Mouse (Mus musculus) C2C12 (cell line): ENCODE results near the gene Brd2. TPM values are rescaled to one million over a fixed set of nuclear protein-coding genes. Genes with fewer than 3 reads are reported as not detected.

ENCODE experiments used
- H3K27me3 ChIP-seq: one replicate; pipeline ENCODE4 v1.6.1; 2011; ENCODE audit not compliant: control insufficient read depth, insufficient read depth, insufficient read length
- H3K36me3 ChIP-seq: one replicate; pipeline ENCODE4 v1.6.1; 2011; ENCODE audit not compliant: control insufficient read depth, insufficient read depth
- H3K4me3 ChIP-seq: one replicate; pipeline ENCODE4 v1.5.1; 2011; ENCODE audit warnings: mild to moderate bottlenecking, control low read depth; ENCODE audit not compliant: poor library complexity, insufficient read depth, severe bottlenecking
- H3K79me2 ChIP-seq: one replicate; pipeline ENCODE4 v1.6.1; 2011; ENCODE audit not compliant: control insufficient read depth, insufficient read depth
- H3K79me3 ChIP-seq: one replicate; pipeline ENCODE4 v1.6.1; 2011; ENCODE audit warnings: low read depth, control low read depth
- H3ac ChIP-seq: one replicate; pipeline ENCODE3; 2011; ENCODE audit warnings: low read depth; ENCODE audit not compliant: control insufficient read depth, insufficient read length
- CEBPB ChIP-seq: IDR thresholded peaks from one replicate; pipeline ENCODE4 v1.6.1; 2011; ENCODE audit warnings: low read depth, mild to moderate bottlenecking, control low read depth, moderate library complexity
- CTCF ChIP-seq: IDR thresholded peaks from one replicate; pipeline ENCODE4 v1.5.1; 2011; ENCODE audit not compliant: control insufficient read depth, insufficient read depth, insufficient read length
- FOSL1 ChIP-seq: IDR thresholded peaks from one replicate; pipeline ENCODE4 v1.8.0; 2011; ENCODE audit warnings: mild to moderate bottlenecking, low read length; ENCODE audit not compliant: poor library complexity, insufficient read depth, severe bottlenecking
- MAX ChIP-seq: IDR thresholded peaks from one replicate; pipeline ENCODE4 v1.6.1; 2011; ENCODE audit warnings: mild to moderate bottlenecking, control low read depth
- MYOD1 ChIP-seq: IDR thresholded peaks from one replicate; pipeline ENCODE4 v1.6.1; 2011; ENCODE audit warnings: low read depth; ENCODE audit not compliant: control insufficient read depth, insufficient read length
- MYOG ChIP-seq: IDR thresholded peaks from one replicate; pipeline ENCODE4 v1.6.1; 2011; ENCODE audit not compliant: control insufficient read depth, insufficient read length; ENCODE audit errors: extremely low read depth
- USF1 ChIP-seq: IDR thresholded peaks from one replicate; pipeline ENCODE4 v1.6.1; 2011; ENCODE audit warnings: low read depth, mild to moderate bottlenecking, control low read depth, moderate library complexity
- long read RNA-seq, 2 experiments: library from polyadenylated mRNA; unstranded; transcript quantifications; one replicate each; pipeline ENCODE4 v2.0.0; 2019 to 2020
- polyA plus RNA-seq: library from polyadenylated mRNA; unstranded; fragments of >200 nt; fragmentation: generic; extraction: Trizol; gene quantifications from one replicate; pipeline ENCODE4 v1.2.1, GENCODE M21; 2012; ENCODE audit warnings: missing spikeins

Gene Brd2
- 127 TPM for polyA plus RNA-seq
- long read RNA-seq, experiment 1, partial matches to known transcripts: 19 of 31 reads
- long read RNA-seq, experiment 1, other reads (novel, unspliced or antisense): 8 of 31 reads
- long read RNA-seq, experiment 2, full-length matches to known transcripts: 5 of 391 reads
- long read RNA-seq, experiment 2, partial matches to known transcripts: 349 of 391 reads
- long read RNA-seq, experiment 2, other reads (novel, unspliced or antisense): 37 of 391 reads

GRCm38 (mm10) chr17:34122188-34122984 is at the start of gene Brd2:
TSS of gene Brd2 (minus strand) at chr17:34122634.
- Histone ChIP-seq H3K79me2 (peaks cover 95% of the 10 kb centered on the region), H3K4me3 (peak within 1 kb of the TSS; percentile 86), H3K79me3 (peaks cover 57% of the 10 kb centered on the region), H3K36me3 (peaks cover 22% of the 10 kb centered on the region), H3K27me3 (no peaks in the 10 kb centered on the region), H3ac (peak within 1 kb of the TSS; percentile 99)
- TF ChIP-seq USF1 (peak; percentile 95), MYOG (no peak), CTCF (no peak), MAX (no peak), MYOD1 (no peak), FOSL1 (no peak)

GRCm38 (mm10) chr17:34170877-34171498 is 48.6 kb upstream of the Brd2 start:
- H3K27me3 ChIP-seq: no peaks in the 10 kb centered on the region
- no peaks in the 10 kb centered on the region for H3K79me3 ChIP-seq
- TF ChIP-seq MYOG (no peak), CEBPB (no peak), MYOD1 (no peak), CTCF (no peak), FOSL1 (no peak), USF1 (no peak), MAX (no peak)
- H3K79me2 ChIP-seq: no peaks in the 10 kb centered on the region
- no peaks in the 10 kb centered on the region for H3K36me3 ChIP-seq
- H3K4me3 ChIP-seq: no peak overlapping the region
- no peak overlapping the region for H3ac ChIP-seq

GRCm38 (mm10) chr17:34170487-34170876 is 48.0 kb upstream of the Brd2 start:
- H3K79me3 ChIP-seq: no peaks in the 10 kb centered on the region
- no peaks in the 10 kb centered on the region for H3K27me3 ChIP-seq
- H3K4me3 ChIP-seq: no peak overlapping the region
- H3ac ChIP-seq: no peak overlapping the region
- no peak for TF ChIP-seq CEBPB
- TF ChIP-seq MYOD1: no peak
- TF ChIP-seq CTCF: no peak
- TF ChIP-seq MYOG: no peak
- TF ChIP-seq FOSL1: no peak
- no peak for TF ChIP-seq USF1
- TF ChIP-seq MAX: no peak
- H3K36me3 ChIP-seq: no peaks in the 10 kb centered on the region
- H3K79me2 ChIP-seq: no peaks in the 10 kb centered on the region

- H3K79me2 ChIP-seq: no peaks in the 10 kb centered on the region
- no peaks in the 10 kb centered on the region for H3K79me3 ChIP-seq
- TF ChIP-seq MAX (no peak), CTCF (peak; percentile 3), FOSL1 (no peak)
- peaks cover 2% of the 10 kb centered on the region for H3K27me3 ChIP-seq
- H3ac ChIP-seq: no peak overlapping the region
- H3K4me3 ChIP-seq: no peak overlapping the region
- no peaks in the 10 kb centered on the region for H3K36me3 ChIP-seq
These were observed 46.8 kb upstream of the Brd2 start for GRCm38 (mm10) chr17:34169279-34169678.

GRCm38 (mm10) chr17:34165033-34165730 is 42.7 kb upstream of the Brd2 start:
- Histone ChIP-seq H3K79me3 (no peaks in the 10 kb centered on the region), H3K36me3 (no peaks in the 10 kb centered on the region), H3K79me2 (no peaks in the 10 kb centered on the region), H3K27me3 (peaks cover 34% of the 10 kb centered on the region), H3K4me3 (no peak overlapping the region), H3ac (no peak overlapping the region)
- TF ChIP-seq USF1 (no peak), MYOD1 (no peak), FOSL1 (no peak), CEBPB (no peak), MYOG (no peak), MAX (no peak), CTCF (no peak)
